Mouse (Mus musculus) liver, embryonic 14 days (tissue): Measurements from ENCODE around the gene Aadac. TPM values are rescaled to one million over a fixed set of nuclear protein-coding genes. Genes with fewer than 3 reads are reported as not detected.

Source experiments
- polyA plus RNA-seq: library from polyadenylated mRNA; depleted of rRNA; stranded (reverse); fragments of >200 nt; gene quantifications from 2 replicates; pipeline ENCODE4 v1.2.3, GENCODE M21; 2012; rRNA removed

Aadac gene
- 102 and 120 TPM in 2 replicates for polyA plus RNA-seq

DNA sequence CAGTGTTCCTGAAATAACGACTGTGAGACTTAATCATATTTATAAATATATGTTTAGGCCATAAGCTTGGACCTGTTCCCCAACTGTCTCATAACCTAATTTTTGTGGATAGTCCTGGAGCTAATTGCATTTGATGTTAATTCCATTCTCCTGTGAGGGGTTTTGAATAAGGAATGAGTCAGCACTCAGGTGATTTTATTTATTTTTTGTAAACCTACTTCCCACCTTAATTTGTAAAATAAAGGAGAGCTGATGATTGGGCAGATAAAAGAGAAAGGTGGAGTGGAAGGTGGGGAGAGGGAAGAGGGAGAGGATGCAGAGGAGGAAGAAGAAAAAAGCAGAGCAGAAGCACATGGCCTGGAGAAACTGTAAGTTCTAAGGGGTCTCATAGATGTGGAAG is at the start of gene Aadac:
Gene Aadac, plus strand, starts transcription at position 301 of the 400 bp plus-strand sequence.

DNA sequence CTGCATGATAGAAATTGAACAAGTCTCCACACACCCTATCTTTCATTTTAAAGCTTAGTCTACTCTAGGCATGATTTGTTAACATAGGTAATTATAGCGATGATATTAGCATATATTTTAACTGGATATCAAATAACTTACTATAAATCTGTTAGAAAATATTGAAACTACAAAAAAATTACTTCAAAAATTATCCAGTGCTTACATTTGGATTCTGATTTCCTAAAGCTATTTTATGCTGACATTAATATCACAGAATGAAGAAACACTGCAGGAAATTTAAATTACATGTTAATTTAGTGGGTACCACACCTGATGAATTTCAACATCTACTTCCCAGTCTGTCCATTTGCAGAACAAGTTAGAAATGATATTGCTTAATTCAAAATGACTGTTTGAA is 19.1 kb upstream of the Aadac start, which contains the start of gene Aadacl2:
Gene Aadacl2, plus strand, starts transcription at position 301 of the 400 bp plus-strand sequence.

DNA sequence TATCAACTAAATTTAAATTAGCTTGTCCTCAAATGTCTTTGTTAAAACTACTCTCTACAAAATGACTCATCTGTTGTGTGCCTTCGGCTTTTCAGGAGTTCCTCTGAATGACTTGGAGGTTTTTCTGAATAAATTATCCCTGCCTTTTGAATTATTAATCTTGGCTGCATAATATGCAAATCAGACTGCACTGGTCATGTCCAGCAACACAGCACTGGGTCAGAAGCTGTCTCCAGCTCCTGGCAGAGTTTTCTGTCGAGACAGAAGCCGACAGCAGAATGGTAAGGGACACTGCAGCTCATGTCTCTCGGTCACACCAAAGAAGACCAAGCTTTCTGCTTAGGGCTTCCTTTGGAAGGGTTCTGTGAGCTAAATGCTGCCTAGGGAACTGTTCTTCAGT is 56.1 kb downstream of the Aadac start, which contains the start of gene Sucnr1:
Gene Sucnr1, plus strand, starts transcription at position 222 of the 400 bp plus-strand sequence.

Other genes with a start within 250 kb of the Aadac start
- not detected in 2 replicates for gene Gm8298, start 164.7 kb upstream of the Aadac start, polyA plus RNA-seq
- gene C130079G13Rik, start 100.5 kb upstream of the Aadac start, polyA plus RNA-seq = not detected in 2 replicates
- not detected in 2 replicates for gene Aadacl2, start 19.0 kb upstream of the Aadac start, polyA plus RNA-seq
- gene Sucnr1, start 56.2 kb downstream of the Aadac start, polyA plus RNA-seq = 0.06 and 0.07 TPM in 2 replicates